Mouse (Mus musculus) kidney, adult 2 months (tissue): Measurements from ENCODE around the gene Shisal2a. TPM values are rescaled to one million over a fixed set of nuclear protein-coding genes. Genes with fewer than 3 reads are reported as not detected.

Experiments
- DNase-seq: peaks from one replicate; pipeline ENCODE4 v3.0.0; 2021
- H3K27ac ChIP-seq: fragments of 200-500 bp; 2 replicates; pipeline ENCODE4 v1.5.1; 2012; ENCODE audit warnings: low read depth, low read length, control low read depth, inconsistent platforms; ENCODE audit not compliant: insufficient read depth
- H3K27me3 ChIP-seq: fragments of 200-500 bp; replicated peaks from 2 replicates; pipeline ENCODE4 v1.6.1; 2012; ENCODE audit warnings: mild to moderate bottlenecking, moderate library complexity, low read length, inconsistent platforms; ENCODE audit not compliant: control insufficient read depth, insufficient read depth
- H3K36me3 ChIP-seq: fragments of 200-500 bp; 2 replicates; pipeline ENCODE4 v1.6.1; 2012; ENCODE audit warnings: mild to moderate bottlenecking, moderate library complexity, low read length, inconsistent platforms; ENCODE audit not compliant: control insufficient read depth, insufficient read depth
- H3K4me1 ChIP-seq: fragments of 200-500 bp; 2 replicates; pipeline ENCODE4 v1.6.1; 2011; ENCODE audit warnings: low read length; ENCODE audit not compliant: control insufficient read depth, insufficient read depth
- H3K4me3 ChIP-seq: fragments of 200-500 bp; 2 replicates; pipeline ENCODE4 v1.5.1; 2011; ENCODE audit warnings: mild to moderate bottlenecking, low read depth, low read length, control low read depth; ENCODE audit not compliant: insufficient read depth
- CTCF ChIP-seq: fragments of 200-500 bp; conservative IDR thresholded peaks from 2 replicates; pipeline ENCODE4 v1.5.1; 2011; ENCODE audit warnings: low read depth, mild to moderate bottlenecking, control low read depth, low read length, moderate library complexity, mixed read lengths; ENCODE audit not compliant: insufficient read depth, insufficient read length
- POLR2A ChIP-seq: fragments of 200-500 bp; IDR thresholded peaks from one replicate; pipeline ENCODE4 v1.6.1; 2011; ENCODE audit warnings: low read depth, low read length, control low read depth
- WGBS: fragments of 180-500 bp; shearing (Covaris S2); methylation state at CpG from one replicate; pipeline ENCODE4 v1.1.7; 2018; 5-methylcytosine and 5-hydroxymethylcytosine counted together
- polyA plus RNA-seq: library from polyadenylated mRNA; depleted of rRNA; stranded (reverse); fragments of >200 nt; gene quantifications from 2 replicates; pipeline ENCODE4 v1.2.3, GENCODE M21; 2012; rRNA removed

Gene Shisal2a
- polyA plus RNA-seq, 1 experiment = 0.25 TPM

DNA sequence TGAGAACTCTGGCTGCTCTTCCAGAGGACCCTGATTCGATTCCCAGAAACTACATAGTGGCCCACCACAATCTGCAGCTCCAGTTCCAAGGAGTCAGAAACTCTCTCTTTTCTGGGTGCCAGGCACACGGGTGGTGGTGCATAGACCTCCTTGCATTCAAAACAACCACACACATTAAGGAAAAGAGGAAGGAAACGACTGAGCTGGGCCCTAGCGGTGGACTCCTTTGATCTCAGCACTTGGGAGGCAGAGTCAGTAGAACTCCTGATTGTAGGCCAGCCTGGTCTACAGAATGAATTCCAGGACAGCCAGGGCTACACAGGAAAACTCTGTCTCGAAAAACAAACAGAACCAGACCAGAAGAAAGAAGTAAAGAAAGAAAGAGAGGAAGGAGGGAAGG is 59.6 kb downstream of the Shisal2a start:
- no peak overlapping the region for H3K4me3 ChIP-seq
- no peak for DNase-seq
- TF ChIP-seq CTCF (no peak), POLR2A (no peak)
- H3K27me3 ChIP-seq = no peaks in the 10 kb centered on the region
- no peaks in the 10 kb centered on the region for H3K36me3 ChIP-seq
- H3K4me1 ChIP-seq = peaks cover 3% of the 10 kb centered on the region; the same call in 1 of the 2 replicates
- no peak overlapping the region for H3K27ac ChIP-seq
- WGBS = 75% methylated on average over 5 of the region's 5 CpGs

DNA sequence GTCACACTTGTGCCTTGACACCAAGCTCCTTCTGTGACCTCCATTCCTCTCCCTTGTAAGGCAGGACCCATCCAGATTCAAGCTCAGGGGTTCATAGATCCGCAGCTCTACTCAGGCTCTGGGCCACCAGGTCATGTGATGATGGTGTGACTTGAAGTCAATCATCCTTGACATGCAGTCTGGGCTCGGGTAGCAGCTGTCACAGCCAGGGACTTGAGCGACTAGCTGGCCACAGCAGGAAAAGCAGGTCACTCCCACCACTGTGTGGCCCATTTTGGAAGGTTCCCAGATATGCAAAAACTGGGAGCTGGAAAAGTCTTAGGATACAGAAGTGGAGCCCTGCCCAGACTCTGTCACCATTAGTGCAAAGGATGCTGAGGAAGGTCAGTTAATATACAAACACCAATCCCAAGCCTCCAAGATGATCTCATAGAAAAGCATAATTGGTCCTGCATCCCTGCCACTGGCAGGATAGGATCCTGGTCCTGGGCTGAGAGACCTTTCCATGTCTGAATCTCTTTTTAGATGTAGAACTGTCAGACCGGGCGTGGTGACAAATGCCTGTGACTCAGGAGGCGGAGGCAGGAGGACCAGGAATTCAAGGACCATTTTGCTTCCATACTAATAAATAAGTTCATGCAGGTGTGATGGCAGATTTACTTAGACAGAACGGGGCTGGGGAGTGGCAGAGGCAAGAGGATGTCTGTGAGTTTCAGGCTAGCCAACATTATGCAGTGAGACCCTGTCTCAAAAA is 62.3 kb downstream of the Shisal2a start:
- Histone ChIP-seq H3K27ac (no peak overlapping the region), H3K27me3 (no peaks in the 10 kb centered on the region), H3K36me3 (no peaks in the 10 kb centered on the region), H3K4me1 (no peaks in the 10 kb centered on the region), H3K4me3 (no peak overlapping the region)
- DNase-seq = peak; percentile 72
- WGBS = 53% methylated on average over 7 of the region's 7 CpGs
- TF ChIP-seq POLR2A = no peak
- TF ChIP-seq CTCF = no peak

DNA sequence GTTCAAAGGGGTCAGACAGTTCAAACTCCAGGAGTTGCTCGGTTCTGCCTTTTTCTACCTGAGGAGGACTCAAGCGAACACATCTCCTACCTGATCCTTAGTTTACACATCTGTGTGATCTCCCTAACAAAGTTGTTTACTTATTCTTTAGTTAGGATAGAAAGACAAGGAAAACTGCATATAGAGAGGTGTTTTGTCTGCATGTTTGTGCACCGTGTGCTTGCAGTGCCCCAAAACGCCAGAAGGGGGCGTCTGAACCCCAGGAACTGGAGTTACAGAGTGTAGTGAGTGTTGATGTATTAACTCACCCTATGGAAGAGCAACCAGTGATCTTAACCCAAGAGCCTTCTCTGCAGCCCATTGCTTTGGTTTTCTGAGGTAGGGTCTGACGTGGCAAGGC is 63.4 kb downstream of the Shisal2a start:
- 74% methylated on average over 6 of the region's 6 CpGs for WGBS

DNA sequence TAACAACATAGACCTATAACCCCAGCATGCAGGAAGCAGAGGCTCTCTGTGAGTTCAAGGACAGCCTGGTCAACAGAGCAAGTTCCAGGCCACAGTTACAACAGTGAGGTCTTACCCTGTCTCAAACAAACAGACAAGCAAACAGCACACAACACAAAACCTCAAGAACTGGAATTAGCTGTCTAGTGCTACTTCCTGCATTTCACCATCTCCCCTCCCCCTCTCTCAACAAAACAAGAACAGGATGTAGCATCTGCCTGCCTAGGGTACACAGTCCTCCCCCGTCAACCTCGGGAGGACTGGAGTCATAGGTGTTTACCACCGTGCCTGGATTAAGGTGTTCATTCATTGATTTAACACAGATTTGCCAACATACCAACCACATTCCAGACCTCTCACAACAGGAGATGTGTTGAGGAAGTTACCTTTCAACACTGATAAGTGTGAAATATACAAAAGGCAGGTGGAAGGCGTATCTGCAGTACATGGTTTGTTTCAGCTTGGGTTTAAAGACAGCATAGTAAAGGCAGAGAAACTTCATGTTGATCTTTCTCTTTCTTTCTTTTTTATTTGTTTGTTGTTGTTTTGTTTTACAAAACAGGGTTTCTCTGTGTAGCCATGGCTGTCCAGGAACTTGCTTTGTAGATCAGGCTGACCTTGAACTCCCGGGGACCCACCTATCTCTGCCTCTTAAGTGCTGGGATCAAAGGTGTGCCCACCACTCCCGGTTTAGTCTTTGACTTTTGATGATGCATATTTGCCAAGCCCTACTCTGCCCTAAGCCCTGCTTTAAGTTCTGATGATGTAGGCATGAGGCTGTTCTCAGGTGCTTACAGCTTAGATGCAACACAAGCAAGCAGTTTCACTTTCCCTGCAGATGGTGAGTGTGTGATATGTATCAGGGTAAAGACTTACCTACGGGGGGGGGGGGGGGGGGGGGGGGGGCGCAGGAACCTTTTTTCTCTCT is 64.2 kb downstream of the Shisal2a start:
- 52% methylated on average over 8 of the region's 8 CpGs for WGBS
- no peaks in the 10 kb centered on the region for H3K4me1 ChIP-seq
- no peak overlapping the region for H3K27ac ChIP-seq
- peak; percentile 14 for DNase-seq
- no peaks in the 10 kb centered on the region for H3K36me3 ChIP-seq
- TF ChIP-seq CTCF (no peak), POLR2A (no peak)
- no peaks in the 10 kb centered on the region for H3K27me3 ChIP-seq
- H3K4me3 ChIP-seq = no peak overlapping the region

More for the DNA sequence above, 63.4 kb downstream of the Shisal2a start:
- Histone ChIP-seq H3K36me3 (no peaks in the 10 kb centered on the region), H3K27me3 (no peaks in the 10 kb centered on the region), H3K27ac (no peak overlapping the region), H3K4me1 (no peaks in the 10 kb centered on the region), H3K4me3 (no peak overlapping the region)
- TF ChIP-seq POLR2A = no peak
- TF ChIP-seq CTCF = peak; percentile 16; the same call in 1 of the 2 replicates
- no peak for DNase-seq

Other genes with a start within 250 kb of the Shisal2a start
- gene Scp2, start 238.4 kb downstream of the Shisal2a start, polyA plus RNA-seq = 532 and 670 TPM in 2 replicates
- 220 and 261 TPM in 2 replicates for gene Echdc2, start 217.9 kb downstream of the Shisal2a start, polyA plus RNA-seq
- 0.11 and 0.19 TPM in 2 replicates for gene Zyg11a, start 165.3 kb downstream of the Shisal2a start, polyA plus RNA-seq
- 8.7 and 9.5 TPM in 2 replicates for gene Zyg11b, start 82.3 kb downstream of the Shisal2a start, polyA plus RNA-seq
- gene Coa7, start 55.2 kb downstream of the Shisal2a start, polyA plus RNA-seq = 15.7 and 21.2 TPM in 2 replicates
- 6.2 and 7.5 TPM in 2 replicates for gene Gpx7, start 23.6 kb upstream of the Shisal2a start, polyA plus RNA-seq
- gene Tut4, start 76.1 kb upstream of the Shisal2a start, polyA plus RNA-seq = 23.7 and 28.8 TPM in 2 replicates
- 3.7 and 5.5 TPM in 2 replicates for gene Prpf38a, start 196.0 kb upstream of the Shisal2a start, polyA plus RNA-seq
- gene Orc1, start 196.1 kb upstream of the Shisal2a start, polyA plus RNA-seq = 0.13 TPM in 1 of 2 replicates, not detected in the other
- 26.4 and 29.2 TPM in 2 replicates for gene Cc2d1b, start 236.6 kb upstream of the Shisal2a start, polyA plus RNA-seq